Mouse (Mus musculus) thymus, postnatal 0 days (tissue): ENCODE measurements around the gene Adam15. TPM values are rescaled to one million over a fixed set of nuclear protein-coding genes. Genes with fewer than 3 reads are reported as not detected.

Experiments used
- DNase-seq: peaks from one replicate; pipeline ENCODE4 v3.0.0-alpha.2; 2015; ENCODE audit warnings: low spot score
- polyA plus RNA-seq: library from polyadenylated mRNA; unstranded; fragments of >200 nt; fragmentation: Nextera tagmentation; extraction: Ambion mirVana; gene quantifications from 2 replicates; pipeline ENCODE4 v1.2.1, GENCODE M21; 2015

Adam15 gene
- polyA plus RNA-seq, 1 experiment from 2014 or later, result 17.4 TPM

DNA sequence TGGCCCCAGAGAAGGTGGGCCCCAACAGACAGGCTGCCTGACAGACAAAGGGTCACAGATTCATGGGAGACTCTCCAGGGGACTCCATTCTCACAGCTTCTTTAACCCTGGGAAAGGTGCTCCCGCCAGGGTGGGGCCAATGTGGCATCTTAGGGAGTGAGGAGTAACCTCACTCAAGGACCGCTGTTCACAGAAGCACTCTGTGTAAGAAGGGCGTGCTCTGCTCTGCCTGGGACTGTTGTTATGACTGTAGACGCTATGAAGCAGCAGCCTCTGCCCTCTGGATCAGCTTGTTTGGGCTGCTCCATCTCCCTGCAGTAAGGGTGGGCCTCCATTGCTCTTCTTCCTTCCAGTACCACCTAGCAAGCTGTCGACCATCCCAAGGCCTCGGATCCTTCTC lies 45.4 kb downstream of the Adam15 start:
- DNase-seq, result no peak

DNA sequence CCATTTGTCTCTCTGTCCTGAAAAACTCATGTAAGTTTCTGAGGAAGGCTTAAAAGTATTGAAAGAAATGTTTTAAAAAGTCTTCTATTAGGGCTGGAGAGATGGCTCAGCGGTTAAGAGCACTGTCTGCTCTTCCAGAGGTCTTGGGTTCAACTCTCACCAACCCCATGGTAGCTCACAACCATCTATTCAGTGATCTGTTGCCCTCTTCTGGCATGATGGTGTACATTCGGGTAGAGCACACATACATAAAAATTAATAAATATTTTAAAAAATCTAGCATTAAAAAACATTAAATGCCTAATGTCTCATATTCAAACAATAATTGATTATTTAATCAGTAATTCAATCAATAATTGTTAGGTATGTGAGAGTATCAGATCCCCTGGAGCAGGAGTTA lies 49.3 kb downstream of the Adam15 start:
- DNase-seq, result no peak

DNA sequence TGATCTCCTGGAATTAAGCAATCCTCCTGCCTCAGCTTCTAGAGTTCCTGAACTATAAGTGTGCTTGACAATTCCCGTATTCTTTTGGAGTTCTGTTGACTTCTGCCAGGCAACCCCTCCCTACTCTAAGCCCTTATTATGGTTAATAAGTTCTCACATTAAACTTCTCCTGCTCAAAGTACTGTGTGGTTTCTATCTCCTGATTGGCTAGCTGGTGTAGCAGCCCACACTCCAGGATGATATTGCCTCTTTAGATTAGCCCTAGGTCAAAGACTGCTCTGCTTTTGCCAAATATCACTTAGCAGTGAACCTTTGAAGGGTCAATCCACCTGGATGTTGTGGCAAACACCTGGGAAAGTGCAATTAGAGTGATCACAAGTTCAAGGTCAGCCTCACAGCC lies 49.7 kb downstream of the Adam15 start:
- no peak for DNase-seq

DNA sequence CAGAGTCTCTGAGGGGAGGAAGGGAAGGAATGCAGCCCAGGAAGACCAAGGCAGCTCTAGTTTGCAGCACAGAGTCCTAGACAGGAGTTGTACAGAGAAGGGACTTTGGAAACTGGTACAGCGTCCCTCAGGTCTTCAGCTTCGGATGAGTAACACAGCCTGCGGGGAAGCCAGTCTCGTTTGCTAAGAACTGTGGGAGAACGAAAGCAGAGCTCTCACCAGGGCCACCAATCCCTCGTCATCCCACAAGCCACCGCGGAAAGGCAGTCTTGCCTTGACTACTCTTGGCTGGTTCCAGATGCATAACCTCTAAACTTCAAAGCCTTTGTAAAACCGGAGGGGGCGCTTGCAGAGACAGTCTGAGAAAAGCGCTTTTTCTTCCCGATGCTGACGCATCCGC lies 50.3 kb downstream of the Adam15 start:
- peak; percentile 78 for DNase-seq

DNA sequence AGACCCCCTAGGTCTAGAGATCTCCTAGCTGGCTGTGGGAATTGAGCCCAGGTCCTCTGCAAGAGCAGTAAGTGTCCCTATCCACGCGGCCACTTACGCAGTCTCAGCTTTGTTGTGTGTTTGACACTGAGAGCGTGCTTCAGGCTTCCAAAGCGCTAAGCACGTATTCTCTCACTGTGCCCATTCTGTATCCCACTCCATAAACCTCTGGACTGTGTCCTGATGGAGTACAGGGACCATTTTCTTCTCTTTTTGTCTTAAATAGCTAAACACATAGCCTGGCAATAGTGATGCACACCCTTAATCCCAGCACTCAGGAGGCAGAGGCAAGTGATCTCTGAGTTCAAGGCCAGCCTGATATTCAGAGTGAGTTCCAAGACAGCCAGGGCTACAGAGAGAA lies 50.9 kb downstream of the Adam15 start:
- DNase-seq, result no peak

DNA sequence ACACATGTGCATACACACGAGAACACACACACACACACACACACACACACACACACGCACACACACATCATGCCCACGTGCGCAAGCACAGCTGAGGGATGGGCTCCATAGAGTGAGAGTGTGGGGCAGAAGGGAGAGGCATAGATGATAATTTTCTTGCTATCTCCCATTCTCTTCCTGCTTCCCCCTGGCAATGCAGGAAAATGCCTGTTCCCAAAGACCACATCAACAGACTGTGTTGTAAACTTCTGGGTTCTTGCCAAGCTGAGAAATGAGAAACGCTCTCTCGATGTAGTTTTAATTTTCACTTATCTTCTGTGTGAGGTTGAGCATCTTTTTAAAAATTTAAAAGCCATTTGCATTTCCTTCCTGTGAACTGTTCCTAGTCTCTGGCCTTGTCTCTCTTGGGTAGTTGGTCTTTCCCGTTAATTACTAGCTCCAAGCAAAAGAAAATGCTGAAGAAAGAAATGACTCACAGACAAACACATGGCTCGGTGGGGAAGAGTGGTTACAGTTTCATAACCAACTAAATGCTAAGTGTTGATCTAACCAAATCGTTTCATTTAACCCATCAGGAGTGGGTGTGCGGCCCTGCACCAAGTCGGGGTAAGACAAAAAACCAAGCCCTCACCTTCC lies 52.9 kb downstream of the Adam15 start:
- DNase-seq, result no peak

DNA sequence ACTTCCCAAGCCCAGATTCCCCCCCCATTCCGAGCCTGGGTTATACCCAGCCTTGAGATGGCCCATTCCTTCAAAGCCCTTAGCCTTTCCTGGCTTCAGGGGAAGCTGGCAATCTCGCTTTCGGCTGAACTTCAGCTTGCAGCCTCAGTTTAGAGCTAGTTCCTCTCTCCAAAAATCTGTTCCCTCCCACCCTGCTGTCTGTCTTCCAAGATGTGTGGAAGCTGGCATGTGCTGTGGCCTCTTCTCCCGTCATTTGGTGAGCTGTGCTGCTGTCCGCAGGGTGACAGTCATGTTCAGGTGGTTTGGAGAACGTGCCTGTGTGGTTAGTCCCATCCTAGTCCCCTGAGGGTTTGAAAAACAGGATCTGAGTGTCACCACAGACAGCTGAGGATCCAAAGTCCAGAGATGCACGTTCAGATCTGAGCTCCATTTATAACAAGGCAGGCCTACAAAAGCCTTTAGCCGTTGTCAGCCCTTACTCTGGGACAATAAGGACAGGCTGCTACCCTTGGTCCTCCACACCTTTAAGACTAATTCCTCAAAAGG lies 54.0 kb downstream of the Adam15 start:
- no peak for DNase-seq

DNA sequence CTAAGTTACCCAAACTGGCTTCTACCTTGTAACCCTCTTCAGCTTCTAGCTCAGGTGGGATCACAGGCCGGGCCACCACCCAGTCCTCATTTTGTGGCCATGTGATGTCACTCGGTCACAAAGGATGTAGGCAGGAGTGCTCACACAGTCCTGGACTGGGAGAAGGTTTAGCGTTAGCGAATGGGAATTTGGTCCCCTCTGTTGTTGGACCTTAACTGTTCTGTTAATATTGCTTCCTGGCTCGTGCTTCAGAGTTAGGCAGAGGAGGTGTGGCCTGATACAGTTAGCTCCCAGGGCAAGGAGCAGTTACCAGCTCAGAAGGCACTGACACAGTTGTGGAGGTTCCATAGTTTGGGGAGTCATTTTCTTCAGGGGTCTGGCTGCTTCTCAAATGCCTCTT lies 55.6 kb downstream of the Adam15 start:
- DNase-seq, result no peak

DNA sequence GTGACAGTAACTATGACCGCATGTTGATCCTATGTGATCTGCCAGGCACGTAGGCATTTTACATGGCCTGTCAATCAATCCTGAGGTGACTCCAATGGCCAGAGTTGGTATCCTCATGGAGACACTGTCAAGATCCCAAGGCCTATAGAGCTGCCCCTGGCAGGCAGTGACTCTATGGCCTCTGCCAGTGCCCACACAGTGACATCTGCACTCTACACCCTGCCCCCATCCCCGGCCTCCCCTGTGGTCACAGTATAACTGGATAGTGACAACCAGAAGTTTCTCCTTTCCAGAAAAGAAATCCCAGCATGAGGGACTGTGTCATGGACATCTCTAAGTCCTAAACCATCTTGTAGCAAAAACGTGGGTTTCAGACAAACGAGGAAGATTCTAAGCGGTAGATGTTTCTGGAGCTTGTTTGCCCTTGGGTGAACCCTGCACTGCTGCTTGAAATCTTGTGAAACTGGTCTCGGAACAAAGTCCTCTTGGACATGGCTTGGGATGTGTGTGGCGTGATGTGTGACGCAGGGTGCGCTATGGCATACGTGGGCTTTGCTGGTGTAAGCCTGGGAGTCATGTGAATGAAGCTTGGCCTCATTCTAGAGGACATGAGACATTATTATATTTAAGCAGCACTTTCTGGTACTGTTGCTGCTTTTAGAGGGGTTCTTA lies 56.4 kb downstream of the Adam15 start:
- no peak for DNase-seq

DNA sequence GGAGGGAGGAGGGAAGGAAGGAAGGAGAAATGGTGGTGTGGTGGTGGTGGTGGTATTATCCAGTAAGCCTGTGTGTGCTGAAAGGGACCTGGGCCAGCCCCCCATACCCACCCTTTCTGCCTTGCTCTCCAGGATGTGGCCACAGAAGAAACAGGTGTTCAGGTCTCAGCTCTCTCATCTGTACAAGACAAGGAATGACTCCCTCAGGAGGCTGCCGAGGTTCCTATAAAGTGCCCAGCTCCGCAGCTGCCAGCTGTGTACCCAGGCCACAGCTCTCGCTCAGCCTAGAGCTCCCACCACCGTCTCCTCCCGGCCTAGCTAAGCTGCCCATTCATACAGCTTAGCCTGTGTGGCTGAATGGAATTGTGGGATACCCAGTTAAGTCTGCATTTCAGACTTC lies 57.5 kb downstream of the Adam15 start:
- peak; percentile 68 for DNase-seq

DNA sequence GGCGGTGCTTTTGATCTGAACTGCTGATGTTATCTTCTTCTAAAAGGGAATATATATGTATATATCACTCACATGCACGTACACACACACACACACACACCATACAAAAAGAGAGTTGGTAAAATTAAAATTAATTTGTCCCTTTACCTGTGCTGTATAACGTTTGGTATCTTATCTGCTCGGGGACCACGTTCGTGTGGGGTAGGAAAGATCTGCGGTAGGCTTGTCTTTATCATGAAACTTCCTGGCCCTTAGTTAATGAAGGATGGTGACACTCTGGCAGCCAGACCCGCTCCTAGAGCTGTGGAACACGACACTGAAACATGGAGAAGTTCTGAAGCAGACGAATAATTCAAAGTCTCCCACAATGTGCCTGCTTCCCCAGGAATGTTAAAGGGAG lies 57.9 kb downstream of the Adam15 start:
- DNase-seq, result no peak

Other genes with a start within 250 kb of the Adam15 start
- not detected in 2 replicates for gene Gm43738, start 248.9 kb downstream of the Adam15 start, polyA plus RNA-seq
- gene Fdps, start 248.0 kb downstream of the Adam15 start, polyA plus RNA-seq, result 180 and 193 TPM in 2 replicates
- not detected in 2 replicates for gene Pklr, start 213.9 kb downstream of the Adam15 start, polyA plus RNA-seq
- 1.4 and 1.9 TPM in 2 replicates for gene Hcn3, start 189.8 kb downstream of the Adam15 start, polyA plus RNA-seq
- 18.1 and 22.3 TPM in 2 replicates for gene Clk2, start 185.2 kb downstream of the Adam15 start, polyA plus RNA-seq
- 130 and 131 TPM in 2 replicates for gene Scamp3, start 172.5 kb downstream of the Adam15 start, polyA plus RNA-seq
- gene Fam189b, start 166.9 kb downstream of the Adam15 start, polyA plus RNA-seq, result 71.2 and 80.1 TPM in 2 replicates
- gene Gba, start 147.1 kb downstream of the Adam15 start, polyA plus RNA-seq, result 51.3 and 51.8 TPM in 2 replicates
- 4.9 and 6.2 TPM in 2 replicates for gene Thbs3, start 134.8 kb downstream of the Adam15 start, polyA plus RNA-seq
- gene Mtx1, start 122.9 kb downstream of the Adam15 start, polyA plus RNA-seq, result 206 and 223 TPM in 2 replicates
- 1.4 and 2.4 TPM in 2 replicates for gene Muc1, start 120.9 kb downstream of the Adam15 start, polyA plus RNA-seq
- 304 and 318 TPM in 2 replicates for gene Krtcap2, start 104.0 kb downstream of the Adam15 start, polyA plus RNA-seq
- 0.98 and 1.6 TPM in 2 replicates for gene Trim46, start 103.7 kb downstream of the Adam15 start, polyA plus RNA-seq
- 163 and 167 TPM in 2 replicates for gene Dpm3, start 90.6 kb downstream of the Adam15 start, polyA plus RNA-seq
- gene Slc50a1, start 79.4 kb downstream of the Adam15 start, polyA plus RNA-seq, result 84.7 and 87.2 TPM in 2 replicates
- gene Efna1, start 68.9 kb downstream of the Adam15 start, polyA plus RNA-seq, result 12.4 and 13.2 TPM in 2 replicates
- 0.82 and 1.0 TPM in 2 replicates for gene Efna3, start 27.0 kb downstream of the Adam15 start, polyA plus RNA-seq
- 5.3 and 6.0 TPM in 2 replicates for gene Efna4, start 12.0 kb downstream of the Adam15 start, polyA plus RNA-seq
- not detected in 2 replicates for gene Dcst2, start 12.0 kb upstream of the Adam15 start, polyA plus RNA-seq
- 0.10 and 0.14 TPM in 2 replicates for gene Dcst1, start 15.3 kb upstream of the Adam15 start, polyA plus RNA-seq
- 4.1 and 4.6 TPM in 2 replicates for gene Zbtb7b, start 44.8 kb upstream of the Adam15 start, polyA plus RNA-seq
- not detected in 2 replicates for gene Lenep, start 52.8 kb upstream of the Adam15 start, polyA plus RNA-seq
- 29.5 and 32.6 TPM in 2 replicates for gene Flad1, start 61.9 kb upstream of the Adam15 start, polyA plus RNA-seq
- gene Cks1b, start 68.4 kb upstream of the Adam15 start, polyA plus RNA-seq, result 466 and 485 TPM in 2 replicates
- gene Shc1, start 68.4 kb upstream of the Adam15 start, polyA plus RNA-seq, result 37.2 and 44.7 TPM in 2 replicates
- gene Pygo2, start 80.2 kb upstream of the Adam15 start, polyA plus RNA-seq, result 21.3 and 22.3 TPM in 2 replicates
- gene Pbxip1, start 86.7 kb upstream of the Adam15 start, polyA plus RNA-seq, result 23.1 and 27.3 TPM in 2 replicates
- gene Pmvk, start 104.5 kb upstream of the Adam15 start, polyA plus RNA-seq, result 39.3 and 40.3 TPM in 2 replicates
- 7.3 and 8.8 TPM in 2 replicates for gene Kcnn3, start 170.2 kb upstream of the Adam15 start, polyA plus RNA-seq